In genomic region chr5:111263370-111263769, GRCm38 (mm10) we compare ENCODE assay signal across 9 mouse cellular contexts.
A peak's percentile ranks its signal among the peaks of the same experiment; 100 is the strongest.
DNase-seq lines count a peak whose midpoint lies in the region; ATAC-seq lines count a peak whose summit lies in the region.
"Had no signal": no experiment of that assay in that cellular context is flagged by ENCODE, and none has a peak within 500 bp of the region (broad histone marks: within the 10 kb centered on the region; RNA-seq: fewer than 3 reads in every experiment).

No protein-coding gene starts in this region.

- no peaks in the 10 kb centered on the region for H3K27me3 ChIP-seq in heart, embryonic 14.5 days (ENCODE audit: control insufficient read depth, insufficient read depth, low read length)

- H3K4me2 ChIP-seq in heart, embryonic 14.5 days (ENCODE audit: low read length), result peak overlapping the region; percentile 40

- 0 out of 2 replicates have a peak overlapping the region, but pooled peaks have one; percentile 19 for H3K9ac ChIP-seq in heart, embryonic 14.5 days (ENCODE audit: low read length)

- peaks cover 26 to 43% of the 10 kb centered on the region in 2 experiments for H3K4me1 ChIP-seq in heart, embryonic 14.5 days (ENCODE audit: control insufficient read depth in 2 of 2, insufficient read depth in 2 of 2, low read length in 2 of 2)

- no peak overlapping the region for H3K4me3 ChIP-seq in heart, embryonic 14.5 days (ENCODE audit: control insufficient read depth in 1 of 2, insufficient read depth in 1 of 2, low read depth in 1 of 2, low read length in 2 of 2)
- H3K4me3 ChIP-seq: myocyte had no signal

- 6% methylated on average over 5 of the region's 5 CpGs for WGBS in heart, embryonic 14.5 days

- H3K27ac ChIP-seq in heart, embryonic 14.5 days (replicated peaks in 1 of 2; ENCODE audit: control insufficient read depth in 1 of 2, insufficient read depth in 1 of 2, low read depth in 2 of 2, low read length in 2 of 2), result peak overlapping the region; percentile 68 to 82

- no peaks in the 10 kb centered on the region for H3K36me3 ChIP-seq in heart, embryonic 14.5 days (ENCODE audit: control insufficient read depth, insufficient read depth, low read length)

- no peak for DNase-seq in frontal cortex, postnatal 36 days (ENCODE audit: low spot score in 2 of 2)
- DNase-seq in Muller cell, postnatal 12 days (ENCODE audit: inconsistent ontology term), result peak; percentile 26
- peak; percentile 18 for DNase-seq in lung, postnatal 14 days
- DNase-seq in yolk sac, embryonic 10.5 days (ENCODE audit: low spot score), result no peak
- DNase-seq in cerebellum, adult 8-10 months, result no peak
- no peak for DNase-seq in adrenal gland, adult (ENCODE audit: inconsistent age in 2 of 2, low spot score in 1 of 2)

- peaks cover 6% of the 10 kb centered on the region for H3K9me3 ChIP-seq in heart, embryonic 14.5 days (ENCODE audit: control insufficient read depth, low read length)

- 0 out of 2 replicates have a peak, but pooled peaks have one; percentile 11 for ATAC-seq in frontal cortex, adult (ENCODE audit: low TSS enrichment)
- 0 out of 2 replicates have a peak, but pooled peaks have one; percentile 24 for ATAC-seq in heart, embryonic 14.5 days (ENCODE audit: insufficient number of reproducible peaks, insufficient read depth, low FRiP score, low read depth)

Comparison
In these comparisons a context has a peak if more than half of its experiments do, and no peak if none do; other contexts are left out.
1. DNase-seq: peak in Muller cell, postnatal 12 days (single experiment) and lung, postnatal 14 days (single experiment); none in frontal cortex, postnatal 36 days (0 of 2), yolk sac, embryonic 10.5 days (single experiment), cerebellum, adult 8-10 months (single experiment) and adrenal gland, adult (0 of 2).